Mouse (Mus musculus) liver, adult 2 months (tissue): ENCODE data around the gene Pax8.

Source experiments
- CTCF ChIP-seq: fragments of 200-500 bp; IDR thresholded peaks from 2 replicates; pipeline ENCODE4 v1.5.1; 2011; ENCODE audit warnings: low read depth, low read length, control low read depth
- POLR2A ChIP-seq: fragments of 200-500 bp; IDR thresholded peaks from 2 replicates; pipeline ENCODE4 v1.6.1; 2011; ENCODE audit warnings: low read length, control low read depth; ENCODE audit not compliant: insufficient read depth; ENCODE audit errors: extremely low read depth

GRCm38 (mm10) chr2:24386964-24387320 is 88.5 kb downstream of the Pax8 start:
- TF ChIP-seq POLR2A, result no peak
- TF ChIP-seq CTCF, result no peak
